8 mouse cellular contexts compared by ENCODE assay signal in genomic region chr11:54903940-54904706, GRCm38 (mm10). TPM values are rescaled to one million over a fixed set of nuclear protein-coding genes. Genes with fewer than 3 reads are reported as not detected.
DNase-seq lines count a peak whose midpoint lies in the region; ATAC-seq lines count a peak whose summit lies in the region.

No protein-coding gene starts in this region.

- peaks cover 6% of the 10 kb centered on the region; the same call in 1 of the 2 replicates for H3K4me1 ChIP-seq in embryonic facial prominence, embryonic 14.5 days (ENCODE audit: control insufficient read depth, insufficient read depth, low read length)
- peaks cover 33% of the 10 kb centered on the region for H3K4me1 ChIP-seq in intestine, embryonic 16.5 days (ENCODE audit: control insufficient read depth, insufficient read depth, low read length)

- H3K9me3 ChIP-seq in embryonic facial prominence, embryonic 14.5 days (ENCODE audit: control insufficient read depth, low read length), result no peaks in the 10 kb centered on the region
- H3K9me3 ChIP-seq in intestine, embryonic 16.5 days (ENCODE audit: control insufficient read depth, low read length), result no peaks in the 10 kb centered on the region

- no peaks in the 10 kb centered on the region for H3K36me3 ChIP-seq in embryonic facial prominence, embryonic 14.5 days (ENCODE audit: control insufficient read depth, insufficient read depth, low read length)
- H3K36me3 ChIP-seq in intestine, embryonic 16.5 days (ENCODE audit: control insufficient read depth, insufficient read depth, low read length), result peaks cover 2% of the 10 kb centered on the region; the same call in 1 of the 2 replicates

- no peaks in the 10 kb centered on the region for H3K27me3 ChIP-seq in embryonic facial prominence, embryonic 14.5 days (replicated peaks; ENCODE audit: control insufficient read depth, insufficient read depth, low read length)
- H3K27me3 ChIP-seq in intestine, embryonic 16.5 days (replicated peaks; ENCODE audit: control insufficient read depth, insufficient read depth, low read length), result no peaks in the 10 kb centered on the region

- H3K4me3 ChIP-seq in embryonic facial prominence, embryonic 14.5 days (ENCODE audit: low read depth, low read length), result no peak overlapping the region
- peak overlapping the region; percentile 66 for H3K4me3 ChIP-seq in intestine, embryonic 16.5 days (ENCODE audit: low read length)

- H3K27ac ChIP-seq in embryonic facial prominence, embryonic 14.5 days (replicated peaks; ENCODE audit: low read depth, low read length), result no peak overlapping the region
- peak overlapping the region; percentile 67 for H3K27ac ChIP-seq in intestine, embryonic 16.5 days (ENCODE audit: low read length)

- peak; percentile 56 for DNase-seq in NIH3T3 (ENCODE audit: low read depth)
- no peak for DNase-seq in embryonic facial prominence, embryonic 14.5 days (ENCODE audit: low spot score)
- DNase-seq in lung, postnatal 36 days, result peak; percentile 77
- DNase-seq in thymus, postnatal 4 days, result no peak
- DNase-seq in gastrocnemius, postnatal 14 days, result no peak
- no peak for DNase-seq in cerebellum, postnatal 4 days (ENCODE audit: low spot score in 2 of 2)
- no peak for DNase-seq in spleen, postnatal 4 days (ENCODE audit: low spot score in 2 of 2)

- 0 out of 2 replicates have a peak, but pooled peaks have one; percentile 13 for ATAC-seq in embryonic facial prominence, embryonic 14.5 days (ENCODE audit: low read depth)
- peak; percentile 59 for ATAC-seq in intestine, embryonic 16.5 days

- H3K9ac ChIP-seq in embryonic facial prominence, embryonic 14.5 days (ENCODE audit: low read depth, low read length), result no peak overlapping the region
- peak overlapping the region; percentile 74 for H3K9ac ChIP-seq in intestine, embryonic 16.5 days (ENCODE audit: low read depth, low read length)

- intact Hi-C loops in gastrocnemius, postnatal 14 days (cut with DNase I; ENCODE audit: low total_unique reads), result no loop called here

- 62% methylated on average over 4 of the region's 4 CpGs for WGBS in embryonic facial prominence, embryonic 14.5 days
- WGBS in intestine, embryonic 16.5 days, result 45% methylated on average over 4 of the region's 4 CpGs

- no peak overlapping the region for H3K4me2 ChIP-seq in embryonic facial prominence, embryonic 14.5 days (ENCODE audit: low read depth, low read length)
- peak overlapping the region; percentile 89 for H3K4me2 ChIP-seq in intestine, embryonic 16.5 days (ENCODE audit: low read depth, low read length)

RNA-seq across cellular contexts. Expression of gene Gpx3, which starts 1.9 kb away (rescaled TPM):
- 67.7 and 89.8 TPM in 2 replicates for polyA plus RNA-seq in embryonic facial prominence, embryonic 14.5 days (2014; fragmentation: Nextera tagmentation; extraction: Ambion mirVana)
- polyA plus RNA-seq in intestine, embryonic 16.5 days (2015; fragmentation: Nextera tagmentation; extraction: Ambion mirVana), result 511 and 784 TPM in 2 replicates
- 10 to 100 TPM; 19.0 to 22.6 TPM for total RNA-seq in gastrocnemius, postnatal 14 days (2021)

RNA-seq across cellular contexts. Expression of gene Hint1, which starts 37.9 kb away (rescaled TPM):
- polyA plus RNA-seq in embryonic facial prominence, embryonic 14.5 days (2014; fragmentation: Nextera tagmentation; extraction: Ambion mirVana), result 583 and 620 TPM in 2 replicates
- polyA plus RNA-seq in intestine, embryonic 16.5 days (2015; fragmentation: Nextera tagmentation; extraction: Ambion mirVana), result 674 and 732 TPM in 2 replicates
- 100 to 1,000 TPM; 192 to 195 TPM for total RNA-seq in gastrocnemius, postnatal 14 days (2021)

RNA-seq across cellular contexts. Expression of gene Lyrm7, which starts 43.4 kb away (rescaled TPM):
- polyA plus RNA-seq in embryonic facial prominence, embryonic 14.5 days (2014; fragmentation: Nextera tagmentation; extraction: Ambion mirVana), result 10.6 and 11.3 TPM in 2 replicates
- polyA plus RNA-seq in intestine, embryonic 16.5 days (2015; fragmentation: Nextera tagmentation; extraction: Ambion mirVana), result 9.7 and 12.7 TPM in 2 replicates
- 10 to 100 TPM; 17.3 to 20.6 TPM for total RNA-seq in gastrocnemius, postnatal 14 days (2021)

RNA-seq across cellular contexts. Expression of gene Tnip1, which starts 58.6 kb away (rescaled TPM):
- 20.4 and 21.0 TPM in 2 replicates for polyA plus RNA-seq in embryonic facial prominence, embryonic 14.5 days (2014; fragmentation: Nextera tagmentation; extraction: Ambion mirVana)
- 27.2 and 28.1 TPM in 2 replicates for polyA plus RNA-seq in intestine, embryonic 16.5 days (2015; fragmentation: Nextera tagmentation; extraction: Ambion mirVana)
- total RNA-seq in gastrocnemius, postnatal 14 days (2021), result 10 to 100 TPM; 28.8 to 31.1 TPM

Comparison
In these comparisons a context has a peak if more than half of its experiments do, and no peak if none do; other contexts are left out.
1. DNase-seq: peak in NIH3T3 (single experiment) and lung, postnatal 36 days (single experiment); none in embryonic facial prominence, embryonic 14.5 days (single experiment), thymus, postnatal 4 days (single experiment), gastrocnemius, postnatal 14 days (single experiment), cerebellum, postnatal 4 days (0 of 2) and spleen, postnatal 4 days (0 of 2).